Comparison of ENCODE assay signal across 9 mouse cellular contexts in the genomic region with DNA sequence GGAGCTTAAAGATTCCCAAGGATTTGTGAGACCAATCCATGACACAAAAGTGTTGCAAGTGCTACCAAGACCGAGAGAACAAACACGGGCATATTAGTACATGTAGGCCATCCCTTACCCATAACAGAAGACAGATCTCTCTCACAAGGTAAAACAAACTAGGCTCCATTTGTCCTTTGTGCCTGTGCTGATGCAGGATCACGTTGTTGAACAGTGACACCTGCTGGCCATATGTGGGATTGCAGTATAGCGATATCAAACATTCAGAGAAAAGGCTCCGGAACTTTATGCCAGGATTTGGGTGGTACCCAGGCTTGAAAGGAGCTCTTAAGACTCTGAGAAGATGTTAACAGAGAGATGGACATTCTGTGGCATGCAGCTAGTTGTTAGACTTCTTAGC. TPM values are rescaled to one million over a fixed set of nuclear protein-coding genes. Genes with fewer than 3 reads are reported as not detected.
DNase-seq lines count a peak whose midpoint lies in the region; ATAC-seq and TF ChIP-seq lines count a peak whose summit lies in the region.
"Had no signal": no experiment of that assay in that cellular context is flagged by ENCODE, and none has a peak within 500 bp of the region (broad histone marks: within the 10 kb centered on the region; RNA-seq: fewer than 3 reads in every experiment).

No protein-coding gene starts in this region.

- peaks cover 47% of the 10 kb centered on the region for H3K27me3 ChIP-seq in forebrain, embryonic 10.5 days (ENCODE audit: poor library complexity, severe bottlenecking)
- peaks cover 34% of the 10 kb centered on the region for H3K27me3 ChIP-seq in forebrain, embryonic 13.5 days
- no peaks in the 10 kb centered on the region for H3K27me3 ChIP-seq in testis, adult 2 months (ENCODE audit: control insufficient read depth, insufficient read depth, low read length)
- H3K27me3 ChIP-seq: Patski had no signal

- H3K4me2 ChIP-seq in forebrain, embryonic 13.5 days, result no peak overlapping the region

- peak; percentile 36; the same call in 1 of the 2 replicates for TF ChIP-seq CTCF in testis, adult 2 months (IDR thresholded peaks at IDR 0.05; ENCODE audit: control insufficient read depth, insufficient read depth, insufficient replicate concordance, low read depth, low read length)

- DNase-seq in forebrain, embryonic 10.5 days (ENCODE audit: extremely low spot score, low spot score), result peak; percentile 81
- DNase-seq in ES-CJ7 (ENCODE audit: low read depth, low spot score), result peak; percentile 83
- DNase-seq in cerebellum, adult 11-12 months, result peak; percentile 61
- DNase-seq in gastrocnemius, postnatal 10 days, result peak; percentile 82
- peak; percentile 78 to 95 for DNase-seq in layer of hippocampus, postnatal 25 days (ENCODE audit: extremely low spot score in 1 of 2, low spot score in 1 of 2)
- peak; percentile 88 for DNase-seq in mesoderm, embryonic 11.5 days (ENCODE audit: low read depth, low spot score)

- ATAC-seq in forebrain, embryonic 13.5 days, result no peak
- ATAC-seq: Patski had no signal

- H3K27ac ChIP-seq in forebrain, embryonic 10.5 days, result peak overlapping the region; percentile 44; the same call in 1 of the 2 replicates
- H3K27ac ChIP-seq in forebrain, embryonic 13.5 days, result no peak overlapping the region
- no peak overlapping the region for H3K27ac ChIP-seq in testis, adult 2 months (ENCODE audit: control insufficient read depth, insufficient read depth, low read depth, low read length)

- H3K9ac ChIP-seq in forebrain, embryonic 13.5 days, result no peak overlapping the region

- H3K4me3 ChIP-seq in forebrain, embryonic 10.5 days, result no peak overlapping the region
- H3K4me3 ChIP-seq in forebrain, embryonic 13.5 days, result no peak overlapping the region
- no peak overlapping the region for H3K4me3 ChIP-seq in testis, adult 2 months (ENCODE audit: control insufficient read depth, low read depth, low read length)

- H3K4me1 ChIP-seq in forebrain, embryonic 10.5 days, result peaks cover 36% of the 10 kb centered on the region
- peaks cover 14% of the 10 kb centered on the region for H3K4me1 ChIP-seq in forebrain, embryonic 13.5 days
- H3K4me1 ChIP-seq in testis, adult 2 months (ENCODE audit: control insufficient read depth, insufficient read depth, low read length), result peaks cover 6% of the 10 kb centered on the region

- TF ChIP-seq POLR2A in testis, adult 2 months (IDR thresholded peaks at IDR 0.05; ENCODE audit: control insufficient read depth, low read depth, low read length), result no peak

- H3K9me3 ChIP-seq in forebrain, embryonic 10.5 days, result no peaks in the 10 kb centered on the region; the same call in 1 of the 2 replicates
- H3K9me3 ChIP-seq in forebrain, embryonic 13.5 days (replicated peaks), result no peaks in the 10 kb centered on the region

- WGBS in forebrain, embryonic 10.5 days, result 9% methylated on average over 5 of the region's 5 CpGs
- WGBS in forebrain, embryonic 13.5 days, result 9% methylated on average over 5 of the region's 5 CpGs

- no peaks in the 10 kb centered on the region for H3K36me3 ChIP-seq in forebrain, embryonic 10.5 days (replicated peaks)
- H3K36me3 ChIP-seq in forebrain, embryonic 13.5 days (ENCODE audit: poor library complexity, severe bottlenecking), result no peaks in the 10 kb centered on the region
- no peaks in the 10 kb centered on the region for H3K36me3 ChIP-seq in testis, adult 2 months (ENCODE audit: control insufficient read depth, insufficient read depth, low read length)

RNA-seq across cellular contexts. Expression of gene Spsb1, which starts 3.7 kb away (rescaled TPM):
- 9.0 and 11.2 TPM in 2 replicates for polyA plus RNA-seq in forebrain, embryonic 10.5 days (2016; fragmentation: Nextera tagmentation; extraction: Ambion mirVana)
- polyA plus RNA-seq in forebrain, embryonic 13.5 days (2015; fragmentation: Nextera tagmentation; extraction: Ambion mirVana), result 4.5 and 5.1 TPM in 2 replicates
- total RNA-seq in gastrocnemius, postnatal 10 days (2021), result 10 to 100 TPM; 18.9 to 21.1 TPM
- 10 to 100 TPM; 23.8 to 25.5 TPM for total RNA-seq in layer of hippocampus, postnatal 25 days (2021)
- polyA plus RNA-seq in testis, adult 2 months (2012; rRNA removed), result 71.5 and 79.1 TPM in 2 replicates

RNA-seq across cellular contexts. Expression of gene H6pd, which starts 50.3 kb away (rescaled TPM):
- polyA plus RNA-seq in forebrain, embryonic 10.5 days (2016; fragmentation: Nextera tagmentation; extraction: Ambion mirVana), result 3.0 TPM in 2 replicates
- polyA plus RNA-seq in forebrain, embryonic 13.5 days (2015; fragmentation: Nextera tagmentation; extraction: Ambion mirVana), result 0.98 and 1.4 TPM in 2 replicates
- 10 to 100 TPM; 57.1 to 61.3 TPM for total RNA-seq in gastrocnemius, postnatal 10 days (2021)
- total RNA-seq in layer of hippocampus, postnatal 25 days (2021), result 1 to 10 TPM; 8.8 to 9.1 TPM
- 7.2 and 7.3 TPM in 2 replicates for polyA plus RNA-seq in testis, adult 2 months (2012; rRNA removed)
